Mouse (Mus musculus): ENCODE results near the gene Serpinb6e. TPM values are rescaled to one million over a fixed set of nuclear protein-coding genes. Genes with fewer than 3 reads are reported as not detected.

Serpinb6e gene
- not detected in 2 replicates for polyA plus RNA-seq (2012; ENCODE audit: low replicate concordance)

DNA sequence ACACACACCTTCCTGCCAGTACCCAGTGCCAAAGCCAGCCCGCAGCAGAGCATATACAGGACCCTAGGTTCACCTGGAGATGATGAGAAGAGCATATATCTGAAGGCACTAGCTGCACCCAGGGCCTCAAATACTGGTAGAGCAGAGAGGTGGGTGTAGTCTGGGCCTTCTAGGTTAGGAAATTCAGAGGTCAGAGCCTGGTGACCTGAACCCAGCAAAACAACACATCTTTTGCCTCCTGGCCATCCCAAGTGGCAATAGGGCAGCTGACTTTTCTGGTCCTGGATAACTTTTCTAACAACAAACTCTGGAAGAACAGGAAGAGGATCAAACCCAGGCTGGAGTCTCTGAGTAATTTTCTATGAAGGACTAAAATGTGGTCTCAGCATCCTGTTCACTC, at the start of gene Serpinb6e:
Gene Serpinb6e, minus strand, starts transcription at position 101 of the 400 bp plus-strand sequence.

Other genes starting within 250 kb of the Serpinb6e start
- not detected in 2 replicates for gene Serpinb6d, start 182.0 kb downstream of the Serpinb6e start, polyA plus RNA-seq (2012; ENCODE audit: low replicate concordance)
- not detected in 2 replicates for gene Serpinb6c, start 62.3 kb upstream of the Serpinb6e start, polyA plus RNA-seq (2012; ENCODE audit: low replicate concordance)
- gene Nqo2, start 121.3 kb upstream of the Serpinb6e start, polyA plus RNA-seq (2012; ENCODE audit: low replicate concordance) = 0.66 and 0.92 TPM in 2 replicates
- gene Ripk1, start 159.0 kb upstream of the Serpinb6e start, polyA plus RNA-seq (2012; ENCODE audit: low replicate concordance) = 9.0 and 9.6 TPM in 2 replicates
- 4.1 and 6.3 TPM in 2 replicates for gene Serpinb6a, start 159.4 kb upstream of the Serpinb6e start, polyA plus RNA-seq (2012; ENCODE audit: low replicate concordance)
- gene Bphl, start 194.2 kb upstream of the Serpinb6e start, polyA plus RNA-seq (2012; ENCODE audit: low replicate concordance) = 6.6 and 8.3 TPM in 2 replicates
- gene Tubb2a, start 234.6 kb upstream of the Serpinb6e start, polyA plus RNA-seq (2012; ENCODE audit: low replicate concordance) = 6.7 and 56.4 TPM in 2 replicates